Mouse (Mus musculus) E14TG2a.4 (cell line): Measurements from ENCODE around the gene Platr25.
"Not testable (repeated sequence)": the region's sequence is repeated elsewhere in the genome, so short reads cannot be mapped to it uniquely, and the experiment has no call there.

Experiments
- CTCF ChIP-seq: conservative IDR thresholded peaks from 2 replicates; pipeline ENCODE4 v1.5.1; 2014; ENCODE audit warnings: low read length
- POU5F1 ChIP-seq: IDR thresholded peaks from 2 replicates; pipeline ENCODE4 v1.6.1; 2014; ENCODE audit warnings: low read length, borderline replicate concordance

- TF ChIP-seq POU5F1, CTCF: not testable (repeated sequence)
These were observed 136.2 kb downstream of the Platr25 start for GRCm38 (mm10) chr13:62624277-62624665.
